Mouse (Mus musculus) thymus, adult 2 months (tissue): ENCODE measurements around the gene Rtp2. TPM values are rescaled to one million over a fixed set of nuclear protein-coding genes. Genes with fewer than 3 reads are reported as not detected.

Source experiments
- DNase-seq: peaks from one replicate; pipeline ENCODE4 v3.0.0; 2021
- H3K27ac ChIP-seq: fragments of 200-500 bp; 2 replicates; pipeline ENCODE4 v1.5.1; 2012; ENCODE audit warnings: low read length, control low read depth; ENCODE audit not compliant: control insufficient read depth, insufficient read depth
- H3K27me3 ChIP-seq: fragments of 200-500 bp; 2 replicates; pipeline ENCODE4 v1.6.1; 2012; ENCODE audit warnings: mild to moderate bottlenecking, low read length, moderate library complexity, mixed read lengths; ENCODE audit not compliant: control insufficient read depth, insufficient read depth
- H3K36me3 ChIP-seq: fragments of 200-500 bp; 2 replicates; pipeline ENCODE4 v1.6.1; 2012; ENCODE audit warnings: mild to moderate bottlenecking, low read length, moderate library complexity; ENCODE audit not compliant: control insufficient read depth, insufficient read depth
- H3K4me1 ChIP-seq: fragments of 200-500 bp; replicated peaks from 2 replicates; pipeline ENCODE4 v1.6.1; 2012; ENCODE audit warnings: low read length; ENCODE audit not compliant: control insufficient read depth, insufficient read depth
- H3K4me3 ChIP-seq: fragments of 200-500 bp; 2 replicates; pipeline ENCODE4 v1.5.1; 2012; ENCODE audit warnings: mild to moderate bottlenecking, low read length, control low read depth, moderate library complexity; ENCODE audit not compliant: control insufficient read depth, insufficient read depth
- CTCF ChIP-seq: fragments of 200-500 bp; IDR thresholded peaks from 2 replicates; pipeline ENCODE4 v1.5.1; 2012; ENCODE audit warnings: mild to moderate bottlenecking, control low read depth, low read length, moderate library complexity, borderline replicate concordance; ENCODE audit not compliant: control insufficient read depth, poor library complexity, insufficient read depth; ENCODE audit errors: extremely low read depth
- POLR2A ChIP-seq: fragments of 200-500 bp; IDR thresholded peaks from 2 replicates; pipeline ENCODE4 v1.6.1; 2012; ENCODE audit warnings: mild to moderate bottlenecking, low read length, control low read depth, moderate library complexity; ENCODE audit not compliant: control insufficient read depth, poor library complexity, insufficient read depth; ENCODE audit errors: extremely low read depth
- WGBS: fragments of 180-500 bp; shearing (Covaris S2); methylation state at CpG from one replicate; pipeline ENCODE4 v1.1.7; 2018; 5-methylcytosine and 5-hydroxymethylcytosine counted together
- polyA plus RNA-seq: library from polyadenylated mRNA; depleted of rRNA; stranded (reverse); fragments of >200 nt; gene quantifications from 2 replicates; pipeline ENCODE4 v1.2.3, GENCODE M21; 2012

Gene Rtp2
- polyA plus RNA-seq, 1 experiment: not detected

DNA sequence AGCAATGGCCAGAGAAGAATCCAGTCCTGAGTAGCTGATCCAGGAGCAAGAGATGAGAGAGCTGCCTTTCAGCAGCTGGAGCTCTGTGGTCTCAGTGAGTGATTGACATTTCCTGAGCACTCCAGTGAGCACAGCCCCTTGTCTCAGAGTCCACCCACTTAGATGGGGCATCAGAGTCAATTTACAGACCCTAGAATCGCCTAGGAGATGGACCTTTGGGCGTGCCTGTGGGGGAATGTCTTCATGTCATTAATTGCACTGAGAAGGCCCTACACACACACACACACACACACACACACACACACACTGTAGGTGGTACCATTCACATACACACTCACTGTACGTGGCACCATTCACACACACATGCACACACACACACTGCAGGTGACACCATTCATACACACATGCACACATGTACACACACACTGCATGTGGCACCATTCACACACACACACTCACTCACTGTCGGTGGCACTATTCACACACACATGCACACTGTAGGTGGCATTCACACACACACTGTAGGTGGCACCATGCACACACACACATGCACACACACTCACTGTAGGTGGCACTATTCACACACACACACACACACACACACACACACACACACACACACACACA lies 20.0 kb upstream of the Rtp2 start:
- H3K4me1 ChIP-seq: no peaks in the 10 kb centered on the region

DNA sequence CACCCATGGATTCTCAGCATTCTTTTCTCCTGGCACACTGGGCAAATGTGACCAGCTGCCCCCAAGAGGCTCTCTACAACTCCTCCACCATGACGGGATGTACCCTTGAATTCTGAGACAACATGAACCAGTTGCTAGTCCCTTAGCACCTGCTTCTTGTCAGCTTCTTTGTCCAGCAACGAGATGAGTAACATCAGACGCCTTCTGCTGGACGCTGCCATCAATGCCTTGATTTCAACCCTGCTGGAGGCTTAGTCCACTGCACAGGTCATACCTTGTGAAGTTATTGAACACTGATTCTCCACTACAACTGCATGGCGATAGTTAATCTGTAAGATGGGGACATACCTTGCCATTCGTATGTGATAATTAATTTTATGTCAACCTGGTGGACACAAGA lies 15.5 kb upstream of the Rtp2 start:
- no peak for DNase-seq
- Histone ChIP-seq H3K36me3 (no peaks in the 10 kb centered on the region), H3K4me3 (no peak overlapping the region), H3K27ac (no peak overlapping the region), H3K27me3 (no peaks in the 10 kb centered on the region; the same call in 1 of the 2 replicates), H3K4me1 (no peaks in the 10 kb centered on the region)
- TF ChIP-seq POLR2A (no peak), CTCF (no peak)
- WGBS: 96% methylated on average over 6 of the region's 6 CpGs

More for the DNA sequence above, 20.0 kb upstream of the Rtp2 start:
- no peak for DNase-seq
- no peaks in the 10 kb centered on the region for H3K36me3 ChIP-seq
- TF ChIP-seq CTCF: no peak
- WGBS: 76% methylated on average over 4 of the region's 4 CpGs
- no peak overlapping the region for H3K27ac ChIP-seq
- H3K27me3 ChIP-seq: no peaks in the 10 kb centered on the region; the same call in 1 of the 2 replicates
- no peak overlapping the region for H3K4me3 ChIP-seq

DNA sequence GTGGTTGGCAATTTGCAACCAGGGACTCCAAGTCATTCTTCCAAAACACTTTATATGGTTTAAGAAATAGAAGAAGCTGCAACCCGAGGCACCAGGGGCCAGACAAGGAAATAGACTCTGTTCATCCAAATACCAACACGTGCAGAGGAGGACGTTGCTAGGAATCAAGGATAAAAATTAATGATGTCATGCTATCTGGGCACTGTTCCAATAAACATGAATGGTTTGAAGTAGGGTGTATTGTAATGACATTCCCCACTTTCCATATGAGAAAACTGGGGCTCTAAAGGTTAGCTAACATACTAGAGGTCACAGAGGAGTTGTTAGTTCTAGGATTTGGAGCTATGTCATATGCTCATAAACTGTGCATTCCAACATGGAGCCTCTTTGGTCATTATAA lies 12.6 kb upstream of the Rtp2 start:
- no peak for TF ChIP-seq POLR2A
- no peak for TF ChIP-seq CTCF
- no peak for DNase-seq
- Histone ChIP-seq H3K36me3 (no peaks in the 10 kb centered on the region), H3K4me1 (no peaks in the 10 kb centered on the region), H3K4me3 (no peak overlapping the region), H3K27me3 (no peaks in the 10 kb centered on the region; the same call in 1 of the 2 replicates), H3K27ac (no peak overlapping the region)
- 52% methylated on average over 3 of the region's 3 CpGs for WGBS

DNA sequence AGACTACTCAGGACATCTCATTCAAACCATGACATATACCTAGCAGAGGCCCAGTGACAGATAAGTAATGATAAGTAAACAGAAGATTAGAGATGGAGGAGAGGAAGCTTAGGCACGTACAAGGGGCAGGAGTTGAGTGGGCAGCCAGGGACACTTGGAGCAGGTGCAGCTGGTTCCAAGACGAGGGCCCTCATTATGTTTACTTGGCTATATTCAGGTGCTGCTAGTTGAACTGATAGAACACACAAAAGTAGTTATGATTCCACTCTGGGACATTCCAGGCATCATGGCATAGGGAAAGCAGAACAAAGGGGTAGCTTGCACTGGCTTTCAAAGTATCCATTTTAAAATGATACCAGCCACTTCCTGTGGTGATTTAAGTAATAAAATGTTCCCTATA lies 2.2 kb upstream of the Rtp2 start:
- H3K4me1 ChIP-seq: no peaks in the 10 kb centered on the region
- no peak overlapping the region for H3K4me3 ChIP-seq
- no peaks in the 10 kb centered on the region for H3K27me3 ChIP-seq
- no peak for DNase-seq
- WGBS: 88% methylated on average over 2 of the region's 2 CpGs
- no peaks in the 10 kb centered on the region for H3K36me3 ChIP-seq
- no peak overlapping the region for H3K27ac ChIP-seq
- no peak for TF ChIP-seq CTCF
- no peak for TF ChIP-seq POLR2A

DNA sequence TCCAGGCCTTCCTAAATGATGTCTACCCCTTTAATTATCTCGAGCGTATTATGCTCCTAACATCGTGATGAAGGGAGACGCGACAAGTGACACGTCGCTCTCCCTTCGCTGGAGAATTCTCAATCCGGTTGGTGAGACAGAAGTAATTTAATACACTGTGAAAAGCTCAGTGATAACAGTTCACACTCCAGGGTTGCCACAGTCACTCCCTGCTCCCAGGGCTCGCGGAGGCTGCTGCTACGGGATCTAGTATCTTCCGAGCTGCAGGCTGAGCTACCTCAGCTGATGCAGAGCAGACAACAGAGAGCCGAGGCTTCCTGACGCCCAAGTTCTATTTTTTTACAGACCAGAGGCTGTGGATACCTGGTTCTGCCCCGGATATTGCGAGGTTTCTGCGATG lies 919 bp downstream of the Rtp2 start:
- no peak overlapping the region for H3K27ac ChIP-seq
- DNase-seq: no peak
- WGBS: 88% methylated on average over 18 of the region's 18 CpGs
- no peaks in the 10 kb centered on the region for H3K27me3 ChIP-seq
- TF ChIP-seq CTCF (no peak), POLR2A (no peak)
- no peaks in the 10 kb centered on the region for H3K4me1 ChIP-seq
- H3K36me3 ChIP-seq: no peaks in the 10 kb centered on the region
- H3K4me3 ChIP-seq: no peak overlapping the region

DNA sequence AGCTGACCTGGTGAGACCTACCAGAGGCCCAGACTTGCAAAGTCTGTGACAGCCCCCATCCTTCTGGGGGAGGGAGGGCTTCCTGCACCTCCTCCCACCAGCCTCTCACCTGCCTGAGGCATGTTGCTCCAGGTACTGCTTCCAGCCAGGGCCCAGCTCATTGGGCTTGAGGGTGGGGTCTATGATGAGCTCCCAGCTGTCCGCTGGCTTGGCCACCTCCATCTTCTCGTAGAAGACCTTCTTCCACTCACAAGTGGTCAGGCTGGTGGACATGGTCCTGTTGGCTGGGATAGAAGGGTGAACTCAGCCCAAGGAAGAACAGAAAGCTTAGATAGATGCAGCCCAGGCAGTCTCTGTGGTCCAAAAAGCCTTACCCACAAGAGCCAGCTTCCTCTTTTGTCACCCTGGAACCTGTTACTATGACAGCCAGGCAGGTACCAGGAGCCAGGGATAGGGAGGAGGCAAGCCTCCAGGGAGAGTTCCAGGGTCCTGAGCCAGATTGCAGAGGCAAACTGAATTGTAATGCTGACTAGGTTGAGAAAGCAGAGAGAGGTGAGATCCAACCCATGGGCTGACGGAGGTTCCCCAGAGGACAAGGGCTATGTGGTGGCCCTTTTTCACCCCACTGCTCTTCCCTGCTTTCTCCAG lies 1.6 kb downstream of the Rtp2 start:
- Histone ChIP-seq H3K4me1 (no peaks in the 10 kb centered on the region), H3K4me3 (no peak overlapping the region), H3K27ac (no peak overlapping the region), H3K36me3 (no peaks in the 10 kb centered on the region), H3K27me3 (no peaks in the 10 kb centered on the region)
- no peak for TF ChIP-seq POLR2A
- no peak for TF ChIP-seq CTCF
- WGBS: 76% methylated on average over 3 of the region's 3 CpGs
- no peak for DNase-seq
